Mouse (Mus musculus): ENCODE measurements around the gene Foxp1. TPM values are rescaled to one million over a fixed set of nuclear protein-coding genes. Genes with fewer than 3 reads are reported as not detected.

Gene Foxp1
- total and polyA plus RNA-seq, 3 experiments = 16.1 to 42.0 TPM; not detected in 1

- DNase-seq (ENCODE audit: low read depth, low spot score) = no peak
- no peak overlapping the region for H3K4me3 ChIP-seq (ENCODE audit: control insufficient read depth in 1 of 2, insufficient read depth in 1 of 2, low read depth in 2 of 2, low read length in 2 of 2)
- TF ChIP-seq ZMIZ1 (IDR thresholded peaks at IDR 0.05; ENCODE audit: low read depth, low read length) (no peak), CHD1 (IDR thresholded peaks at IDR 0.05; ENCODE audit: low read depth, low read length) (no peak), USF1 (IDR thresholded peaks at IDR 0.05; ENCODE audit: low read depth, low read length) (no peak)
- no peaks in the 10 kb centered on the region for H3K79me2 ChIP-seq (ENCODE audit: control insufficient read depth, insufficient read depth, low read length, poor library complexity)
- H3K4me1 ChIP-seq (ENCODE audit: control insufficient read depth in 1 of 2, insufficient read depth in 2 of 2, low read length in 2 of 2) = peaks cover 8 to 18% of the 10 kb centered on the region in 2 experiments
- H3K36me3 ChIP-seq (ENCODE audit: control insufficient read depth in 1 of 2, insufficient read depth in 2 of 2, low read length in 2 of 2) = peaks cover 0 to 16% of the 10 kb centered on the region in 2 experiments; a peak in 2 of 4 replicates
- H3K9me3 ChIP-seq (replicated peaks; ENCODE audit: insufficient read depth, low read length) = no peaks in the 10 kb centered on the region
- no peaks in the 10 kb centered on the region for H3K27me3 ChIP-seq (ENCODE audit: control insufficient read depth in 1 of 2, insufficient read depth in 2 of 2, low read length in 2 of 2)
- H3K27ac ChIP-seq (ENCODE audit: control insufficient read depth, low read depth, low read length) = no peak overlapping the region
- H3K9ac ChIP-seq (ENCODE audit: control insufficient read depth, low read depth, low read length, poor library complexity, severe bottlenecking) = no peak overlapping the region
These were observed 153.4 kb downstream of the Foxp1 start for GRCm38 (mm10) chr6:99369156-99369555.

- DNase-seq (ENCODE audit: low read depth, low spot score) = peak; percentile 66
- no peaks in the 10 kb centered on the region for H3K9me3 ChIP-seq (replicated peaks; ENCODE audit: insufficient read depth, low read length)
- H3K9ac ChIP-seq (ENCODE audit: control insufficient read depth, low read depth, low read length, poor library complexity, severe bottlenecking) = no peak overlapping the region
- H3K27ac ChIP-seq (ENCODE audit: control insufficient read depth, low read depth, low read length) = peak overlapping the region; percentile 56
- peaks cover 8 to 18% of the 10 kb centered on the region in 2 experiments for H3K4me1 ChIP-seq (ENCODE audit: control insufficient read depth in 1 of 2, insufficient read depth in 2 of 2, low read length in 2 of 2)
- peaks cover 0 to 16% of the 10 kb centered on the region in 2 experiments; a peak in 2 of 4 replicates for H3K36me3 ChIP-seq (ENCODE audit: control insufficient read depth in 1 of 2, insufficient read depth in 2 of 2, low read length in 2 of 2)
- no peaks in the 10 kb centered on the region for H3K79me2 ChIP-seq (ENCODE audit: control insufficient read depth, insufficient read depth, low read length, poor library complexity)
- H3K27me3 ChIP-seq (ENCODE audit: control insufficient read depth in 1 of 2, insufficient read depth in 2 of 2, low read length in 2 of 2) = no peaks in the 10 kb centered on the region
- H3K4me3 ChIP-seq (ENCODE audit: control insufficient read depth in 1 of 2, insufficient read depth in 1 of 2, low read depth in 2 of 2, low read length in 2 of 2) = no peak overlapping the region
- TF ChIP-seq USF1 (IDR thresholded peaks at IDR 0.05; ENCODE audit: low read depth, low read length) (no peak), GATA1 (IDR thresholded peaks at IDR 0.05; ENCODE audit: low read depth, low read length) (peak; percentile 74), TAL1 (IDR thresholded peaks at IDR 0.05; ENCODE audit: low read length) (0 out of 2 replicates have a peak, but pooled peaks have one; percentile 12), TCF12 (IDR thresholded peaks at IDR 0.05; ENCODE audit: low read depth, low read length) (peak; percentile 83), EP300 (IDR thresholded peaks at IDR 0.05; ENCODE audit: low read depth in 1 of 2, low read length in 2 of 2) (peak; percentile 65 to 75), RCOR1 (IDR thresholded peaks at IDR 0.05; ENCODE audit: low read depth, low read length) (peak; percentile 55; the same call in 1 of the 2 replicates), CHD2 (IDR thresholded peaks at IDR 0.05; ENCODE audit: low read length) (no peak), TBP (IDR thresholded peaks at IDR 0.05; ENCODE audit: low read depth, low read length) (0 out of 2 replicates have a peak, but pooled peaks have one; percentile 13)
These were observed 154.3 kb downstream of the Foxp1 start for GRCm38 (mm10) chr6:99368118-99368753.

GRCm38 (mm10) chr6:99364545-99364944 is 158.0 kb downstream of the Foxp1 start:
- TF ChIP-seq MAZ (IDR thresholded peaks at IDR 0.05; ENCODE audit: low read depth, low read length) (no peak), SMC3 (IDR thresholded peaks at IDR 0.05; ENCODE audit: low read depth, low read length) (no peak), TAL1 (IDR thresholded peaks at IDR 0.05; ENCODE audit: low read length) (no peak), RCOR1 (IDR thresholded peaks at IDR 0.05; ENCODE audit: low read depth, low read length) (no peak), ZKSCAN1 (IDR thresholded peaks at IDR 0.05; ENCODE audit: low read depth, low read length) (no peak), CTCF (IDR thresholded peaks at IDR 0.05 in 2 of 3, conservative IDR thresholded peaks at IDR 0.05 in 1 of 3; ENCODE audit: control insufficient read depth in 1 of 3, insufficient read depth in 1 of 3, low read depth in 2 of 3, low read length in 3 of 3, poor library complexity in 1 of 3, severe bottlenecking in 1 of 3) (no peak), TCF12 (IDR thresholded peaks at IDR 0.05; ENCODE audit: low read depth, low read length) (no peak), NELFE (IDR thresholded peaks at IDR 0.05; ENCODE audit: low read depth, low read length) (no peak), ZC3H11A (IDR thresholded peaks at IDR 0.05; ENCODE audit: low read depth, low read length) (no peak)
- no peaks in the 10 kb centered on the region for H3K9me3 ChIP-seq (replicated peaks; ENCODE audit: insufficient read depth, low read length)
- no peak for DNase-seq (ENCODE audit: low read depth, low spot score)
- peaks cover 8 to 14% of the 10 kb centered on the region in 2 experiments for H3K4me1 ChIP-seq (ENCODE audit: control insufficient read depth in 1 of 2, insufficient read depth in 2 of 2, low read length in 2 of 2)
- peaks cover 0 to 14% of the 10 kb centered on the region in 2 experiments; a peak in 2 of 4 replicates for H3K36me3 ChIP-seq (ENCODE audit: control insufficient read depth in 1 of 2, insufficient read depth in 2 of 2, low read length in 2 of 2)
- H3K4me3 ChIP-seq (ENCODE audit: control insufficient read depth in 1 of 2, insufficient read depth in 1 of 2, low read depth in 2 of 2, low read length in 2 of 2) = no peak overlapping the region
- H3K27me3 ChIP-seq (ENCODE audit: control insufficient read depth in 1 of 2, insufficient read depth in 2 of 2, low read length in 2 of 2) = no peaks in the 10 kb centered on the region
- H3K9ac ChIP-seq (ENCODE audit: control insufficient read depth, low read depth, low read length, poor library complexity, severe bottlenecking) = no peak overlapping the region
- no peaks in the 10 kb centered on the region for H3K79me2 ChIP-seq (ENCODE audit: control insufficient read depth, insufficient read depth, low read length, poor library complexity)
- no peak overlapping the region for H3K27ac ChIP-seq (ENCODE audit: control insufficient read depth, low read depth, low read length)

All from MEL (cell line).